11 mouse cellular contexts compared by ENCODE assay signal in the genomic region with DNA sequence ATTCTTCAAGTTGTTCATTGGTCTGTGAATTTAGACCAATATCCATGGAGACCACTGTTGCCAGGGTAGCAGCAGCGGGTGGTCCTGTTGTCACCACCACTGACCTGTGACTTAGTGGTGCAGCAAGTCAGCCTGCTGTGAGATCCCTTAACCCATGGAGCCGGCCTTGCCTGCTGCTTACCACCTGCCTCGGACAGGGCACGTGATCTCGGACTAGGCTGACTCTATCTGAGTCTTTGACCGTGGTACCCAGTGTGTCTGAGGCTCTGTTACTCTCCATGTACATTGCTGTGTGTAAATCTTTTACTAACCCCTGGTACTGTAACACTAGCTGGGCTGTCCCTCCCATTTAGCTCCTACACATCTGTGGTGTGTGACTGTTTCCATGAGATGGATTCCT.
"Had no signal": no experiment of that assay in that cellular context is flagged by ENCODE, and none has a peak within 500 bp of the region (broad histone marks: within the 10 kb centered on the region; RNA-seq: fewer than 3 reads in every experiment).

No protein-coding gene starts in this region.

- H3K4me1 ChIP-seq: liver, embryonic 12.5 days; lung, embryonic 15.5 days had no signal

- H3K9ac ChIP-seq: intestine, embryonic 15.5 days; liver, embryonic 12.5 days; lung, embryonic 15.5 days had no signal

- H3K4me3 ChIP-seq: intestine, embryonic 15.5 days; left cerebral cortex, adult 2 months; limb, embryonic 10.5 days; liver, embryonic 12.5 days; lung, embryonic 15.5 days; midbrain, embryonic 10.5 days; myocyte had no signal

- ATAC-seq: intestine, embryonic 15.5 days; liver, embryonic 12.5 days had no signal

- H3K27me3 ChIP-seq: intestine, embryonic 15.5 days; liver, embryonic 12.5 days; lung, embryonic 15.5 days had no signal

- H3K27ac ChIP-seq: intestine, embryonic 15.5 days; limb, embryonic 10.5 days; liver, embryonic 12.5 days; lung, embryonic 15.5 days; midbrain, embryonic 10.5 days had no signal

- H3K4me2 ChIP-seq: intestine, embryonic 15.5 days; liver, embryonic 12.5 days; lung, embryonic 15.5 days had no signal

- DNase-seq: kidney, adult 2 months; lung, postnatal 14 days; right cerebral cortex, postnatal 25 days; thymus, postnatal 36 days had no signal

- H3K9me3 ChIP-seq: intestine, embryonic 15.5 days; limb, embryonic 10.5 days; liver, embryonic 12.5 days; lung, embryonic 15.5 days; midbrain, embryonic 10.5 days had no signal
